Mouse (Mus musculus): ENCODE data around the gene Ltv1.

GRCm38 (mm10) chr10:13222135-13222534, 29.2 kb upstream of the Ltv1 start:
- no peak for TF ChIP-seq CTCF (IDR thresholded peaks at IDR 0.05; ENCODE audit: extremely low read depth, insufficient read depth, insufficient read length, insufficient replicate concordance)
- TF ChIP-seq POLR2A (IDR thresholded peaks at IDR 0.05; ENCODE audit: low read depth, low read length), result no peak

All from spleen, adult 2 months (tissue).